Mouse (Mus musculus) liver, embryonic 11.5 days (tissue): ENCODE measurements around the gene Ndufb5. TPM values are rescaled to one million over a fixed set of nuclear protein-coding genes. Genes with fewer than 3 reads are reported as not detected.
"Not testable (repeated sequence)": the region's sequence is repeated elsewhere in the genome, so short reads cannot be mapped to it uniquely, and the experiment has no call there.

Experiments
- ATAC-seq: fragments of 200-750 bp; cut with Nextera tagmentation; replicated peaks from 2 replicates; pipeline ENCODE4 v1.8.0; 2017; ENCODE audit warnings: moderate number of reproducible peaks, mild to moderate bottlenecking, moderate TSS enrichment, moderate library complexity; ENCODE audit not compliant: low FRiP score
- DNase-seq: peaks from one replicate; pipeline ENCODE4 v3.0.0-alpha.2; 2017; ENCODE audit warnings: low spot score
- H3K27ac ChIP-seq: fragments of 300-500 bp; sonication (generic); 2 replicates; pipeline ENCODE4 v1.5.1; 2014; ENCODE audit warnings: mild to moderate bottlenecking, low read depth, low read length, control low read depth
- H3K27me3 ChIP-seq: fragments of 300-500 bp; sonication (generic); replicated peaks from 2 replicates; pipeline ENCODE4 v1.6.1; 2014; ENCODE audit warnings: low read length, mixed read lengths; ENCODE audit not compliant: control insufficient read depth, insufficient read depth
- H3K36me3 ChIP-seq: fragments of 300-500 bp; sonication (generic); 2 replicates; pipeline ENCODE4 v1.6.1; 2014; ENCODE audit warnings: mild to moderate bottlenecking, low read length, moderate library complexity, mixed read lengths; ENCODE audit not compliant: control insufficient read depth, insufficient read depth
- H3K4me1 ChIP-seq: fragments of 300-500 bp; sonication (generic); replicated peaks from 2 replicates; pipeline ENCODE4 v1.6.1; 2014; ENCODE audit warnings: low read length, mixed read lengths; ENCODE audit not compliant: control insufficient read depth, insufficient read depth
- H3K4me2 ChIP-seq: fragments of 300-500 bp; sonication (generic); 2 replicates; pipeline ENCODE4 v1.6.1; 2014; ENCODE audit warnings: mild to moderate bottlenecking, control low read depth, moderate library complexity
- H3K4me3 ChIP-seq: fragments of 300-500 bp; sonication (generic); 2 replicates; pipeline ENCODE4 v1.5.1; 2014; ENCODE audit warnings: low read depth, low read length, control low read depth
- H3K9ac ChIP-seq: fragments of 300-500 bp; sonication (generic); 2 replicates; pipeline ENCODE4 v1.6.1; 2014; ENCODE audit warnings: low read depth, low read length, control low read depth
- H3K9me3 ChIP-seq: fragments of 300-500 bp; sonication (generic); 2 replicates; pipeline ENCODE4 v1.6.1; 2016; ENCODE audit warnings: low read length, inconsistent platforms, mixed read lengths; ENCODE audit not compliant: control insufficient read depth
- WGBS: fragments of 180-500 bp; shearing (Covaris S2); extraction: QIAGEN DNeasy Blood & Tissue Kit; methylation state at CpG from one replicate; pipeline ENCODE4 v1.1.7; 2014; 5-methylcytosine and 5-hydroxymethylcytosine counted together
- polyA plus RNA-seq: library from polyadenylated mRNA; unstranded; fragments of >200 nt; fragmentation: Nextera tagmentation; extraction: Ambion mirVana; gene quantifications from 2 replicates; pipeline ENCODE4 v1.2.1, GENCODE M21; 2014

The Ndufb5 gene
- polyA plus RNA-seq, 1 experiment from 2014 or later: 280 TPM

DNA sequence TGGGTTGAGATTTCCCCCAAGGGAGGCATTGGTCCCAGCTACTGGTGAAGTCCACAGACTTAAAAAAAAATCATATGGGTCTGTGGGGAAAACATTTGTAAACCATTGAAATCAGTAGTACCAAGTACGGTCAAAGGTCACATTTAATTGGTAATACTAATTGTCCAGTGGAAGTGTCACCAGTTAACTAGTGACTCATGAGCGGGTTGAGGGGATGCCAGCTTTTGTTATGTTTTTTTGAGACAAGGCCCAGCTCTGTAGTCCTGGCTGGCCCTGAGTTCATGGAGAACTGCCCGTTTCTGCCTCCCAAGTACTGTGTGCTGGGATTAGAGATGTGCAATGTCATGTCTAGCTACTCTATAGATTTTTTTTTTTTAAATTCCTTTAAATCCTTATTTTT is 23.1 kb upstream of the Ndufb5 start:
- no peak overlapping the region for H3K4me3 ChIP-seq
- no peak overlapping the region for H3K9ac ChIP-seq
- WGBS: 93% methylated on average over 3 of the region's 3 CpGs
- no peaks in the 10 kb centered on the region for H3K9me3 ChIP-seq
- no peak for ATAC-seq
- peaks cover 56% of the 10 kb centered on the region for H3K36me3 ChIP-seq
- no peaks in the 10 kb centered on the region for H3K27me3 ChIP-seq
- H3K4me2 ChIP-seq: no peak overlapping the region
- no peak overlapping the region for H3K27ac ChIP-seq
- no peak for DNase-seq
- H3K4me1 ChIP-seq: peaks cover 3% of the 10 kb centered on the region; the same call in 1 of the 2 replicates

- not testable (repeated sequence) for H3K4me1 ChIP-seq, DNase-seq, H3K4me2 ChIP-seq, H3K9me3 ChIP-seq, H3K4me3 ChIP-seq, ATAC-seq, H3K27ac ChIP-seq, H3K9ac ChIP-seq, H3K27me3 ChIP-seq
- 92% methylated on average over 6 of the region's 6 CpGs for WGBS
- H3K36me3 ChIP-seq: peaks cover 68% of the 10 kb centered on the region
Measured at GRCm38 (mm10) chr3:32717403-32717802, 19.4 kb upstream of the Ndufb5 start.

GRCm38 (mm10) chr3:32718271-32718670 is 18.5 kb upstream of the Ndufb5 start:
- no peaks in the 10 kb centered on the region for H3K27me3 ChIP-seq
- ATAC-seq (no peak), DNase-seq (no peak)
- WGBS: 93% methylated on average over 5 of the region's 5 CpGs
- peaks cover 67% of the 10 kb centered on the region for H3K36me3 ChIP-seq
- no peak overlapping the region for H3K4me3 ChIP-seq
- no peak overlapping the region for H3K27ac ChIP-seq
- no peak overlapping the region for H3K9ac ChIP-seq
- no peaks in the 10 kb centered on the region for H3K9me3 ChIP-seq
- no peak overlapping the region for H3K4me2 ChIP-seq
- no peaks in the 10 kb centered on the region for H3K4me1 ChIP-seq

DNA sequence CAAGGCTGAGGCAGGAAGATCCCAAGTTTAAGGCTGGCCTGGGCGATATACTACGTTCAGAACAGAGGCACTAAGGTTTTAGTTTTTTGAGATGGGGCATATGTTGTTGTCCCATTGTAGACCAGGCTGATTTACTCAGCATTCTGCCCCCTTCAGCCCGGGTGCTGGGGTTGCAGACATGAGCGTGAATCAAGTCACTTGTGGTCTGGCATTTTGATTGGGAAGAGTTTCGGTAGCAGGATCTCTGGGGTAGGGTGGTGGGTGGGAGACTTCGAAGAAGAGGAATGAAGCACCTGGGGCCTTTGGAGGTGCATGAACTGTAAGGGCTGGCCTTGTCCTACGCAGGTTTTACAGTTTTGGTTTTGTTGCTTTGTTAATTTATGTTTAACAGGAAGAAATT is 12.6 kb upstream of the Ndufb5 start:
- 93% methylated on average over 7 of the region's 7 CpGs for WGBS
- Histone ChIP-seq H3K4me2 (no peak overlapping the region), H3K36me3 (peaks cover 53% of the 10 kb centered on the region), H3K4me1 (no peaks in the 10 kb centered on the region), H3K9me3 (no peaks in the 10 kb centered on the region), H3K27me3 (no peaks in the 10 kb centered on the region), H3K4me3 (no peak overlapping the region), H3K27ac (no peak overlapping the region), H3K9ac (no peak overlapping the region)
- ATAC-seq (no peak; the same call in 1 of the 2 replicates), DNase-seq (no peak)

DNA sequence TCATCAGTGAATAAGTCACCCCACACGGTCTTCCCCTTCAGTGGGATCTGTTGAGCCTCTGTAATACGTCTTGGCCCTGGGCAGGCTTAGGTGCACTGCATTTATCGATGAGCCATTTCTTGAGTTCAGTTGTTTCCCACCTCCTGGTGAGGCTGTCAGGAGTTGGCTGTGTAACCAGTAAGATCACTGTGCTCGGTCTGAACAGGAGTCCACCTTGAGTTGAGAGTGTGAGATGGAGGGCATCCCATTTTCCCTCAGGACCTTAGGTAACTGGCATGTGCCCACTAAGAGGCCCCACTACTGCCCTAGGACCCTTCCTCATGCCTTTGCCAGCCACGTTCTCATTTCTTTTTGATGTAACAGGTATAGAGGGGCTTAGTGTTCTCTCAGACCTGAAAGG is 10.8 kb upstream of the Ndufb5 start:
- H3K27ac ChIP-seq: no peak overlapping the region
- H3K4me1 ChIP-seq: no peaks in the 10 kb centered on the region
- H3K36me3 ChIP-seq: peaks cover 52% of the 10 kb centered on the region
- H3K9ac ChIP-seq: no peak overlapping the region
- no peak overlapping the region for H3K4me3 ChIP-seq
- H3K4me2 ChIP-seq: no peak overlapping the region
- WGBS: 84% methylated on average over 5 of the region's 5 CpGs
- H3K9me3 ChIP-seq: no peaks in the 10 kb centered on the region
- ATAC-seq (no peak), DNase-seq (no peak)
- H3K27me3 ChIP-seq: no peaks in the 10 kb centered on the region

DNA sequence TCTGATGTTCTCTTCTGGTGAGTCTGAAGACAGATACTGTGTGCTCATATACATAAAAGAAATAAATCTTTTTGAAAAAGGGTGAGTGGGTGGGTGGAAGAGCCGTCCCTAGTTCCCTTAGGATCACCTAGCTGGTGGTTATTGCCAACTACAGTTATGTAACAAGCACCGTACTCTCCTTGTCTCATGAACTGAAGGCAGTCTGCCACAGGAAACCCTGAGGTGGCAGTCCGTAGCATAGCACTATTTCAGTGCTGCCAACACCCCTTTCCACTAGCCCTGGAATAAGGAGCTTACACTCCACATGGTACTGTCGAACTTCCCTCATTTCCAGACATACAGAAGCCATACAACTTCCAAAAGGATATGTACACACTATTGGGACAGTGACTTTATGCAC is 8.9 kb upstream of the Ndufb5 start:
- WGBS: 91% methylated on average over 4 of the region's 4 CpGs

DNA sequence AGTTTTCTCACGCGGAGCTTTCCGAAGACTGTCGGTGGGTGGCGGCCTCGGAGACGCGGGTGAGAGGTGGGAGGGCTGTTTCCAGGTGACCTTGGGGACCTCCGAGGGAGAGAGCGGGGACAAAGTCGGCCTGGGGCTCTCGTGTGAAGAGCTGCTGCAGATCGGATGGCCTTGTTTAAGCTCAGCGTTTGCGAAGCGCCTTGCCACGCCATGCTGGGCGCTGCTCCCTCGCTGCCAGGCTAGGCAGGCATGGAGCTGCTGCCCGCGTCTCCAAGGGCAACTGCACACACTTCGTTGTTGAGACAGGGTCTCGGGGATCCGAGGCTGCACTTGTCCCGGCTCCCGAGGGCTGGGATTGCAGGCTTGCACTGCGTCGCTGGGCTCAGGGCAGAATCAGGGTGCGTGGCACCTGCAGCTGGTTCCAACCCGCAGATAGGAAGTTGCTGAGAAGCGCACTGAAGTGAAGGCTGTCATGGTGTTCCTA is 424 bp downstream of the Ndufb5 start, which contains the start of gene Mrpl47:
TSS of gene Mrpl47 (minus strand) at position 434 of the 484 bp plus-strand sequence.
- H3K4me3 ChIP-seq: peak within 1 kb of the TSS; percentile 96
- peak within 1 kb of the TSS; percentile 91 for H3K9ac ChIP-seq
- no peak for DNase-seq
- H3K4me1 ChIP-seq: peaks cover 13% of the 10 kb centered on the region
- H3K9me3 ChIP-seq: no peaks in the 10 kb centered on the region
- WGBS: under 1% methylated on average over 31 of the region's 31 CpGs
- H3K27ac ChIP-seq: peak within 1 kb of the TSS; percentile 78
- no peaks in the 10 kb centered on the region for H3K27me3 ChIP-seq
- peak within 1 kb of the TSS; percentile 83 for H3K4me2 ChIP-seq
- ATAC-seq: peak; percentile 30
- H3K36me3 ChIP-seq: peaks cover 8% of the 10 kb centered on the region; the same call in 1 of the 2 replicates

More for the DNA sequence above, 8.9 kb upstream of the Ndufb5 start:
- Histone ChIP-seq H3K36me3 (peaks cover 49% of the 10 kb centered on the region), H3K4me1 (no peaks in the 10 kb centered on the region), H3K27ac (no peak overlapping the region), H3K4me3 (no peak overlapping the region), H3K9ac (no peak overlapping the region), H3K27me3 (no peaks in the 10 kb centered on the region), H3K9me3 (no peaks in the 10 kb centered on the region), H3K4me2 (no peak overlapping the region)
- no peak for DNase-seq
- no peak for ATAC-seq

GRCm38 (mm10) chr3:32738549-32738948 is 1.8 kb downstream of the Ndufb5 start:
- Histone ChIP-seq H3K4me2 (peak overlapping the region; percentile 83; the same call in 1 of the 2 replicates), H3K4me1 (peaks cover 13% of the 10 kb centered on the region)

GRCm38 (mm10) chr3:32742276-32742780 is 5.5 kb downstream of the Ndufb5 start:
- DNase-seq (no peak), ATAC-seq (no peak)
- Histone ChIP-seq H3K4me3 (no peak overlapping the region), H3K4me2 (no peak overlapping the region), H3K4me1 (peaks cover 11% of the 10 kb centered on the region), H3K9ac (no peak overlapping the region), H3K27ac (no peak overlapping the region), H3K36me3 (peaks cover 12% of the 10 kb centered on the region), H3K9me3 (no peaks in the 10 kb centered on the region), H3K27me3 (no peaks in the 10 kb centered on the region)
- WGBS: 70% methylated on average over 2 of the region's 2 CpGs

More at GRCm38 (mm10) chr3:32738549-32738948, 1.8 kb downstream of the Ndufb5 start:
- ATAC-seq (no peak), DNase-seq (no peak)
- Histone ChIP-seq H3K4me3 (peak overlapping the region; percentile 96; the same call in 1 of the 2 replicates), H3K27ac (no peak overlapping the region), H3K27me3 (no peaks in the 10 kb centered on the region), H3K9ac (no peak overlapping the region), H3K9me3 (no peaks in the 10 kb centered on the region), H3K36me3 (no peaks in the 10 kb centered on the region; the same call in 1 of the 2 replicates)
- 90% methylated on average over 5 of the region's 5 CpGs for WGBS
